Mouse (Mus musculus): Measurements from ENCODE around the gene Mfsd2b. TPM values are rescaled to one million over a fixed set of nuclear protein-coding genes. Genes with fewer than 3 reads are reported as not detected.

Gene Mfsd2b
- total RNA-seq, 2 experiments from 2014 or later: 0.38 to 0.45 TPM

- intact Hi-C loops (cut with DNase I; ENCODE audit: low total_unique reads): no loop called here
- DNase-seq: no peak
Measured at GRCm38 (mm10) chr12:4836959-4837358, 37.2 kb downstream of the Mfsd2b start.

- DNase-seq: no peak
- intact Hi-C loops (cut with DNase I; ENCODE audit: low total_unique reads): no loop called here
Measured at GRCm38 (mm10) chr12:4827256-4827655, 46.9 kb downstream of the Mfsd2b start.

DNA sequence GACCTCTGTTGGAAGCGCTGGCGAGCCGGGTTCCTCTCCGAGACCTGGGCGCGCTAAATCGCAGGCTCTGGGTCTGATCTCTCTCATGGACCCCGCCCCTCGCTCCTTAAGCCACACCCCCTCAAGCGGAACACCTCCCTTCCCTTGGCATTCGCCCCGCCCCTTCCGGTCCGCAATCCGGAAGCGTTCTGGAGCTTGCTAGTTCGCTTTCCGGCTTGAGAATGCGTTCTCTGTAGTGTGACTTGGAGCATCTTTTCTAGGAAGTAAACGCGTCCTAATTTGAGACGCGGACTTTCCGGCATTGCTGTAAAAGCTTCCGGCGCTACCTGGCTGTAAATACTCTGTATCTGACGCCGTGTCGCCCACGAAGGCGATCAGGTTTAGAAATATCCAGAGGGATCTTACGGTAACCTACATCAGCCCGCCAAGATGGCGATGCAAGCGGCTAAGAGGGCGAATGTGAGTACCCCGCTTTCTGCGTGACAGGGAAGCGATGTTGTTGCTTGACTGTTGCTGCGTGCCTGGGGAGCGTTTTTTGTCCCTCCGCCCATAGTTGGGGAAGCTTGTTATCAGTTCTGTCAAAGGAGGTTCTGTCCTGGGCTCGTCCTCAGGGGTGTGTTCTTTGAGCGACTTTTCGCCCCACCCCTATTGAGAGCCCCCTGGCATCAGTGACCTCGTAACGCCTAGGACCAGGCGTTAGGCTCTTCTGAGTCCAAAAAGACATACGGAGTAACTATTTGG, 56.6 kb downstream of the Mfsd2b start, which contains the start of gene Sf3b6:
Gene Sf3b6 (plus strand): TSS at position 184 of the 741 bp plus-strand sequence.
- intact Hi-C loops (cut with DNase I; ENCODE audit: low total_unique reads): no loop called here
- DNase-seq: peak; percentile 99

DNA sequence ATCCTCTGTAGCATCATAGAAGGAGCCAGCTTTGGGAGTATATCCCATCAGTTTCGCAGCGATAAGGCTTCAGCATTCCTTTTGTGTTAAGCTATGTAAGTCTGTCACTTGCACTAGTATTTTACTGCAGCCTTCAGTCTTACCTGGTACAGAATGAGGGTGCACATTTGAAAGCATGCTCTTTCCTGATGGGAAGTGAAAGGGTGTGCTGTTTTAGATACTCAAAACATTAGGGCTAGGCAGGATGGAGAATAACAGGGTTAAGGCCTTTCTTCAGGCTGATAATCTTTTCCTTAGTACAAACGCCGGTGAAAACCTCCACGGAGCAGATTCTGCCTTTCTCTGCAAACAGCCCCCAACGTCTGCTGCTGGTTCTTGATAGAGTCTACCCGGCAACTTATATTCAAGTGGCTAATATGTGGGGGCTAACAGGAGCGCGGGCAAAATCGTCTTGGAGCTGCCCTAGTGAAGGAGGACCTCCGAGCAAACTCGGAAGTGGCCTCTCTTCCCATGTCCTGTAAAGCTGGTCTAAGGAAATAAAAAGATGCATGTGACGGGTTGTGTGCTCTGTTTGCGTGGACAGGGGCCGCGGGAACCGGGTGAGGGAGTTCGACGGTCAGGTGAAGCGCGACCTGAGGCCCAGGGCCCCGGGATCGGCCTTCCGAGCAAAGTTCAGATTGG, 57.3 kb downstream of the Mfsd2b start:
- intact Hi-C loops (cut with DNase I; ENCODE audit: low total_unique reads): no loop called here
- no peak for DNase-seq

DNA sequence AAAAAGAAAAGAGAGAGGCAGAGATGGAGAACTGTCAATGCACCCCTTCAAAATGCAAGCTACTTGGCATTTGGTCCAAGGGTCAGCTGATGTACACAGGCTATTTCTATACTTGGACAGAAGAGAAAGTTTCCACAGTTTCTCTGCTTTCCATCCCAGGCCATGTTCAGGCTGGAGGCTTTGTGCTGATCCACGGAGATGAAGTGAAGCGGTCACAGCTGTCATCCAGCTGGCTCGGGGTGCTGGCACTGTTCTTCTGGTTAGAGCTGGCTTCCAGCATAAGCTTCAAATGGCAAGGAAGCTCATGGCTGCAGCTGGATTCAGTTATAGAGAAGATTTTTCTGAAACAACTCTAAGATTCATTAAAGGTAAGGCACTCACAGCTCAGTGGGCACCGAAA, 60.5 kb downstream of the Mfsd2b start:
- DNase-seq: peak; percentile 72
- intact Hi-C loops (cut with DNase I; ENCODE audit: low total_unique reads): no loop called here

Other genes starting within 250 kb of the Mfsd2b start
- gene Fam228a, start 135.9 kb downstream of the Mfsd2b start, total RNA-seq (2021): under 1 TPM in 1 of 2 experiments, not detected in 1; 0.06 TPM
- 1 to 10 TPM in 1 of 2 experiments, under 1 TPM in 1; 0.86 to 1.6 TPM for gene Pfn4, start 105.3 kb downstream of the Mfsd2b start, total RNA-seq (2021)
- 1 to 10 TPM; 3.5 to 3.6 TPM for gene Fam228b, start 105.1 kb downstream of the Mfsd2b start, total RNA-seq (2021)
- 10 to 100 TPM; 41.3 to 44.8 TPM for gene Sf3b6, start 56.8 kb downstream of the Mfsd2b start, total RNA-seq (2021)
- 1 to 10 TPM; 1.0 to 1.7 TPM for gene Fkbp1b, start 32.8 kb downstream of the Mfsd2b start, total RNA-seq (2021)
- 1 to 10 TPM; 4.6 to 5.0 TPM for gene Wdcp, start 31.1 kb downstream of the Mfsd2b start, total RNA-seq (2021)
- 10 to 100 TPM; 50.4 to 52.4 TPM for gene Ubxn2a, start 33.3 kb upstream of the Mfsd2b start, total RNA-seq (2021)
- gene Atad2b, start 43.0 kb upstream of the Mfsd2b start, total RNA-seq (2021): 10 to 100 TPM; 17.6 to 18.0 TPM